Mouse (Mus musculus): ENCODE measurements around the gene Nudc. TPM values are rescaled to one million over a fixed set of nuclear protein-coding genes. Genes with fewer than 3 reads are reported as not detected.

Gene Nudc
- polyA plus RNA-seq, 1 experiment from 2014 or later: 192 TPM

Small RNA genes lying within 50 kb of the gene (microRNA-seq; reads per million reads assigned to microRNA genes)
- gene Gm23158: not detected

Other genes with a start within 250 kb of the Nudc start
- gene Wdtc1, start 192.5 kb downstream of the Nudc start, polyA plus RNA-seq (2014; fragmentation: Nextera tagmentation; extraction: Ambion mirVana): 18.5 and 19.9 TPM in 2 replicates
- 9.8 and 10.6 TPM in 2 replicates for gene Slc9a1, start 176.3 kb downstream of the Nudc start, polyA plus RNA-seq (2014; fragmentation: Nextera tagmentation; extraction: Ambion mirVana)
- gene Tent5b, start 65.9 kb downstream of the Nudc start, polyA plus RNA-seq (2014; fragmentation: Nextera tagmentation; extraction: Ambion mirVana): 0.39 and 0.45 TPM in 2 replicates
- 2.5 and 3.6 TPM in 2 replicates for gene Trnp1, start 47.4 kb downstream of the Nudc start, polyA plus RNA-seq (2014; fragmentation: Nextera tagmentation; extraction: Ambion mirVana)
- 30.1 and 31.6 TPM in 2 replicates for gene Kdf1, start 27.0 kb downstream of the Nudc start, polyA plus RNA-seq (2014; fragmentation: Nextera tagmentation; extraction: Ambion mirVana)
- gene Nr0b2, start 7.4 kb upstream of the Nudc start, polyA plus RNA-seq (2014; fragmentation: Nextera tagmentation; extraction: Ambion mirVana): 3.3 and 4.1 TPM in 2 replicates
- 5.5 TPM in 2 replicates for gene Gpatch3, start 28.7 kb upstream of the Nudc start, polyA plus RNA-seq (2014; fragmentation: Nextera tagmentation; extraction: Ambion mirVana)
- 17.7 and 18.9 TPM in 2 replicates for gene Gpn2, start 38.4 kb upstream of the Nudc start, polyA plus RNA-seq (2014; fragmentation: Nextera tagmentation; extraction: Ambion mirVana)
- gene Sfn, start 56.2 kb upstream of the Nudc start, polyA plus RNA-seq (2014; fragmentation: Nextera tagmentation; extraction: Ambion mirVana): 158 and 163 TPM in 2 replicates
- gene Zdhhc18, start 104.2 kb upstream of the Nudc start, polyA plus RNA-seq (2014; fragmentation: Nextera tagmentation; extraction: Ambion mirVana): 2.7 and 3.2 TPM in 2 replicates
- 15.6 and 18.9 TPM in 2 replicates for gene Pigv, start 126.7 kb upstream of the Nudc start, polyA plus RNA-seq (2014; fragmentation: Nextera tagmentation; extraction: Ambion mirVana)
- gene Arid1a, start 210.8 kb upstream of the Nudc start, polyA plus RNA-seq (2014; fragmentation: Nextera tagmentation; extraction: Ambion mirVana): 42.0 and 49.4 TPM in 2 replicates